Mouse (Mus musculus) spleen, postnatal 10 days (tissue): Measurements from ENCODE around the gene Parp8.
"Not testable (repeated sequence)": the region's sequence is repeated elsewhere in the genome, so short reads cannot be mapped to it uniquely, and the experiment has no call there.

Experiments used
- DNase-seq, 2 experiments: peaks; one replicate each; pipeline ENCODE4 v3.0.0; 2021 to 2022; ENCODE audit warnings: low spot score in 2 of 2

The Parp8 gene

GRCm38 (mm10) chr13:116962480-116963462 is 62.6 kb downstream of the Parp8 start:
- DNase-seq, result no peak

GRCm38 (mm10) chr13:116958776-116959589 is 66.4 kb downstream of the Parp8 start:
- no peak for DNase-seq

- DNase-seq, result no peak
Measured at GRCm38 (mm10) chr13:116957577-116957976, 67.8 kb downstream of the Parp8 start.

GRCm38 (mm10) chr13:116951336-116951735 is 74.0 kb downstream of the Parp8 start:
- DNase-seq, result no peak

GRCm38 (mm10) chr13:116949527-116949926 is 75.8 kb downstream of the Parp8 start:
- DNase-seq, result no peak

- DNase-seq, result no peak
Measured at GRCm38 (mm10) chr13:116949056-116949455, 76.3 kb downstream of the Parp8 start.

GRCm38 (mm10) chr13:116948299-116948659 is 77.1 kb downstream of the Parp8 start:
- no peak for DNase-seq

- no peak for DNase-seq
Measured at GRCm38 (mm10) chr13:116947611-116948298, 77.6 kb downstream of the Parp8 start.

- no peak for DNase-seq
Measured at GRCm38 (mm10) chr13:116946566-116946965, 78.8 kb downstream of the Parp8 start.

GRCm38 (mm10) chr13:116941280-116942015 is 83.9 kb downstream of the Parp8 start:
- DNase-seq, result no peak

GRCm38 (mm10) chr13:116940761-116941160 is 84.6 kb downstream of the Parp8 start:
- no peak for DNase-seq

- DNase-seq, result not testable (repeated sequence)
Measured at GRCm38 (mm10) chr13:116937019-116937418, 88.3 kb downstream of the Parp8 start.

- no peak for DNase-seq
Measured at GRCm38 (mm10) chr13:116917387-116917930, 107.9 kb downstream of the Parp8 start.

GRCm38 (mm10) chr13:116908284-116908683 is 117.1 kb downstream of the Parp8 start:
- DNase-seq, result no peak

- DNase-seq, result no peak
Measured at GRCm38 (mm10) chr13:116903394-116903793, 121.9 kb downstream of the Parp8 start.

- DNase-seq, result no peak
Measured at GRCm38 (mm10) chr13:116898395-116898794, 126.9 kb downstream of the Parp8 start.

- no peak for DNase-seq
Measured at GRCm38 (mm10) chr13:116897711-116898110, 127.6 kb downstream of the Parp8 start.

GRCm38 (mm10) chr13:116884422-116884942 is 140.9 kb downstream of the Parp8 start:
- no peak for DNase-seq

GRCm38 (mm10) chr13:116882226-116882625 is 143.1 kb downstream of the Parp8 start:
- DNase-seq, result no peak

GRCm38 (mm10) chr13:116879580-116880192 is 145.7 kb downstream of the Parp8 start:
- DNase-seq, result no peak
